Mouse (Mus musculus): ENCODE results near the gene Zfp69. TPM values are rescaled to one million over a fixed set of nuclear protein-coding genes. Genes with fewer than 3 reads are reported as not detected.

Zfp69 gene
- polyA plus RNA-seq (2014; fragmentation: Nextera tagmentation; extraction: Ambion mirVana), result 5.5 and 6.7 TPM in 2 replicates

GRCm38 (mm10) chr4:120951428-120951973 is at the start of gene Zfp69:
TSS of gene Zfp69 (minus strand) at chr4:120951699.
- no peaks in the 10 kb centered on the region for H3K36me3 ChIP-seq (ENCODE audit: control insufficient read depth, insufficient read depth, low read length)
- 0% methylated on average over 58 of the region's 60 CpGs for WGBS

GRCm38 (mm10) chr4:121001042-121001441 is 49.5 kb upstream of the Zfp69 start:
- H3K9ac ChIP-seq (replicated peaks; ENCODE audit: low read depth, low read length), result no peak overlapping the region
- no peaks in the 10 kb centered on the region for H3K9me3 ChIP-seq (ENCODE audit: control insufficient read depth, low read length)
- H3K4me3 ChIP-seq (ENCODE audit: low read depth, low read length), result no peak overlapping the region
- no peak overlapping the region for H3K27ac ChIP-seq (ENCODE audit: low read depth, low read length)
- ATAC-seq (ENCODE audit: low read depth), result no peak
- H3K36me3 ChIP-seq (ENCODE audit: control insufficient read depth, insufficient read depth, low read length), result no peaks in the 10 kb centered on the region
- H3K4me1 ChIP-seq (ENCODE audit: control insufficient read depth, insufficient read depth, low read length), result peaks cover 25% of the 10 kb centered on the region
- no peaks in the 10 kb centered on the region for H3K27me3 ChIP-seq (ENCODE audit: control insufficient read depth, insufficient read depth, low read length)
- H3K4me2 ChIP-seq (ENCODE audit: low read depth, low read length), result no peak overlapping the region
- 87% methylated on average over 2 of the region's 2 CpGs for WGBS

More at GRCm38 (mm10) chr4:120951428-120951973, at the start of gene Zfp69:
- no peaks in the 10 kb centered on the region for H3K9me3 ChIP-seq (ENCODE audit: control insufficient read depth, low read length)
- H3K4me2 ChIP-seq (ENCODE audit: low read depth, low read length), result peak within 1 kb of the TSS; percentile 58
- H3K4me3 ChIP-seq (ENCODE audit: low read depth, low read length), result peak within 1 kb of the TSS; percentile 61
- peak within 1 kb of the TSS; percentile 76 for H3K27ac ChIP-seq (ENCODE audit: low read depth, low read length)
- H3K9ac ChIP-seq (replicated peaks; ENCODE audit: low read depth, low read length), result peak within 1 kb of the TSS; percentile 77
- peaks cover 4% of the 10 kb centered on the region; the same call in 1 of the 2 replicates for H3K4me1 ChIP-seq (ENCODE audit: control insufficient read depth, insufficient read depth, low read length)
- peak; percentile 98 for ATAC-seq (ENCODE audit: low read depth)
- H3K27me3 ChIP-seq (ENCODE audit: control insufficient read depth, insufficient read depth, low read length), result no peaks in the 10 kb centered on the region

- Histone ChIP-seq H3K9ac (replicated peaks; ENCODE audit: low read depth, low read length) (no peak overlapping the region), H3K27ac (ENCODE audit: low read depth, low read length) (no peak overlapping the region), H3K36me3 (ENCODE audit: control insufficient read depth, insufficient read depth, low read length) (no peaks in the 10 kb centered on the region), H3K4me2 (ENCODE audit: low read depth, low read length) (no peak overlapping the region), H3K4me3 (ENCODE audit: low read depth, low read length) (no peak overlapping the region), H3K4me1 (ENCODE audit: control insufficient read depth, insufficient read depth, low read length) (no peaks in the 10 kb centered on the region), H3K27me3 (ENCODE audit: control insufficient read depth, insufficient read depth, low read length) (no peaks in the 10 kb centered on the region), H3K9me3 (ENCODE audit: control insufficient read depth, low read length) (no peaks in the 10 kb centered on the region)
- 87% methylated on average over 1 of the region's 1 CpGs for WGBS
- no peak for ATAC-seq (ENCODE audit: low read depth)
Measured at GRCm38 (mm10) chr4:120995911-120996310, 44.4 kb upstream of the Zfp69 start.

- H3K27ac ChIP-seq (ENCODE audit: low read depth, low read length), result no peak overlapping the region
- no peak overlapping the region for H3K9ac ChIP-seq (replicated peaks; ENCODE audit: low read depth, low read length)
- no peaks in the 10 kb centered on the region for H3K9me3 ChIP-seq (ENCODE audit: control insufficient read depth, low read length)
- H3K36me3 ChIP-seq (ENCODE audit: control insufficient read depth, insufficient read depth, low read length), result no peaks in the 10 kb centered on the region
- H3K27me3 ChIP-seq (ENCODE audit: control insufficient read depth, insufficient read depth, low read length), result no peaks in the 10 kb centered on the region
- no peaks in the 10 kb centered on the region for H3K4me1 ChIP-seq (ENCODE audit: control insufficient read depth, insufficient read depth, low read length)
- H3K4me3 ChIP-seq (ENCODE audit: low read depth, low read length), result no peak overlapping the region
- 98% methylated on average over 1 of the region's 1 CpGs for WGBS
- H3K4me2 ChIP-seq (ENCODE audit: low read depth, low read length), result no peak overlapping the region
- no peak for ATAC-seq (ENCODE audit: low read depth)
Measured at GRCm38 (mm10) chr4:120993025-120993424, 41.5 kb upstream of the Zfp69 start.

GRCm38 (mm10) chr4:120992284-120992683 is 40.8 kb upstream of the Zfp69 start:
- WGBS, result 78% methylated on average over 2 of the region's 2 CpGs

GRCm38 (mm10) chr4:120987319-120987718 is 35.8 kb upstream of the Zfp69 start:
- Histone ChIP-seq H3K36me3 (ENCODE audit: control insufficient read depth, insufficient read depth, low read length) (no peaks in the 10 kb centered on the region), H3K4me2 (ENCODE audit: low read depth, low read length) (no peak overlapping the region), H3K27ac (ENCODE audit: low read depth, low read length) (no peak overlapping the region), H3K27me3 (ENCODE audit: control insufficient read depth, insufficient read depth, low read length) (no peaks in the 10 kb centered on the region), H3K4me1 (ENCODE audit: control insufficient read depth, insufficient read depth, low read length) (no peaks in the 10 kb centered on the region), H3K9ac (replicated peaks; ENCODE audit: low read depth, low read length) (no peak overlapping the region), H3K9me3 (ENCODE audit: control insufficient read depth, low read length) (no peaks in the 10 kb centered on the region), H3K4me3 (ENCODE audit: low read depth, low read length) (no peak overlapping the region)
- ATAC-seq (ENCODE audit: low read depth), result no peak
- WGBS, result 89% methylated on average over 4 of the region's 4 CpGs

More at GRCm38 (mm10) chr4:120992284-120992683, 40.8 kb upstream of the Zfp69 start:
- Histone ChIP-seq H3K36me3 (ENCODE audit: control insufficient read depth, insufficient read depth, low read length) (no peaks in the 10 kb centered on the region), H3K9ac (replicated peaks; ENCODE audit: low read depth, low read length) (no peak overlapping the region), H3K9me3 (ENCODE audit: control insufficient read depth, low read length) (no peaks in the 10 kb centered on the region), H3K4me3 (ENCODE audit: low read depth, low read length) (no peak overlapping the region), H3K4me2 (ENCODE audit: low read depth, low read length) (no peak overlapping the region), H3K27ac (ENCODE audit: low read depth, low read length) (no peak overlapping the region), H3K27me3 (ENCODE audit: control insufficient read depth, insufficient read depth, low read length) (no peaks in the 10 kb centered on the region), H3K4me1 (ENCODE audit: control insufficient read depth, insufficient read depth, low read length) (no peaks in the 10 kb centered on the region)
- no peak for ATAC-seq (ENCODE audit: low read depth)

- peak; percentile 79; the same call in 1 of the 2 replicates for ATAC-seq (ENCODE audit: low read depth)
- Histone ChIP-seq H3K4me3 (ENCODE audit: low read depth, low read length) (no peak overlapping the region), H3K9ac (replicated peaks; ENCODE audit: low read depth, low read length) (no peak overlapping the region), H3K27ac (ENCODE audit: low read depth, low read length) (no peak overlapping the region), H3K4me2 (ENCODE audit: low read depth, low read length) (no peak overlapping the region), H3K4me1 (ENCODE audit: control insufficient read depth, insufficient read depth, low read length) (no peaks in the 10 kb centered on the region), H3K9me3 (ENCODE audit: control insufficient read depth, low read length) (no peaks in the 10 kb centered on the region), H3K36me3 (ENCODE audit: control insufficient read depth, insufficient read depth, low read length) (no peaks in the 10 kb centered on the region), H3K27me3 (ENCODE audit: control insufficient read depth, insufficient read depth, low read length) (no peaks in the 10 kb centered on the region)
- WGBS, result 23% methylated on average over 6 of the region's 6 CpGs
Measured at GRCm38 (mm10) chr4:120986446-120986845, 34.9 kb upstream of the Zfp69 start.

GRCm38 (mm10) chr4:120978221-120978620 is 26.7 kb upstream of the Zfp69 start:
- no peak for ATAC-seq (ENCODE audit: low read depth)
- Histone ChIP-seq H3K27me3 (ENCODE audit: control insufficient read depth, insufficient read depth, low read length) (no peaks in the 10 kb centered on the region), H3K4me1 (ENCODE audit: control insufficient read depth, insufficient read depth, low read length) (no peaks in the 10 kb centered on the region), H3K4me3 (ENCODE audit: low read depth, low read length) (no peak overlapping the region), H3K9me3 (ENCODE audit: control insufficient read depth, low read length) (no peaks in the 10 kb centered on the region), H3K27ac (ENCODE audit: low read depth, low read length) (no peak overlapping the region), H3K4me2 (ENCODE audit: low read depth, low read length) (no peak overlapping the region), H3K36me3 (ENCODE audit: control insufficient read depth, insufficient read depth, low read length) (peaks cover 20% of the 10 kb centered on the region; the same call in 1 of the 2 replicates), H3K9ac (replicated peaks; ENCODE audit: low read depth, low read length) (no peak overlapping the region)
- WGBS, result 92% methylated on average over 3 of the region's 3 CpGs

- H3K27ac ChIP-seq (ENCODE audit: low read depth, low read length), result no peak overlapping the region
- no peaks in the 10 kb centered on the region for H3K27me3 ChIP-seq (ENCODE audit: control insufficient read depth, insufficient read depth, low read length)
- no peak for ATAC-seq (ENCODE audit: low read depth)
- no peaks in the 10 kb centered on the region for H3K4me1 ChIP-seq (ENCODE audit: control insufficient read depth, insufficient read depth, low read length)
- no peak overlapping the region for H3K9ac ChIP-seq (replicated peaks; ENCODE audit: low read depth, low read length)
- no peak overlapping the region for H3K4me3 ChIP-seq (ENCODE audit: low read depth, low read length)
- no peak overlapping the region for H3K4me2 ChIP-seq (ENCODE audit: low read depth, low read length)
- H3K9me3 ChIP-seq (ENCODE audit: control insufficient read depth, low read length), result no peaks in the 10 kb centered on the region
- peaks cover 29% of the 10 kb centered on the region for H3K36me3 ChIP-seq (ENCODE audit: control insufficient read depth, insufficient read depth, low read length)
- 94% methylated on average over 4 of the region's 4 CpGs for WGBS
Measured at GRCm38 (mm10) chr4:120975428-120975734, 23.9 kb upstream of the Zfp69 start.
